Mouse (Mus musculus): ENCODE data around the gene Gng3. TPM values are rescaled to one million over a fixed set of nuclear protein-coding genes. Genes with fewer than 3 reads are reported as not detected.
A peak's percentile ranks its signal among the peaks of the same experiment; 100 is the strongest.
"Not testable (repeated sequence)": the region's sequence is repeated elsewhere in the genome, so short reads cannot be mapped to it uniquely, and the experiment has no call there.

Gene Gng3
- total and polyA plus RNA-seq, 3 experiments = 5.7 to 7.0 (median 6.8) TPM

- peak; percentile 76 for DNase-seq
These were observed 5.6 kb upstream of the Gng3 start for GRCm38 (mm10) chr19:8844371-8845129.

- DNase-seq = no peak
These were observed 4.0 kb upstream of the Gng3 start for GRCm38 (mm10) chr19:8842961-8843360.

- no peak for DNase-seq
These were observed 2.0 kb upstream of the Gng3 start for GRCm38 (mm10) chr19:8841012-8841411.

- DNase-seq = peak; percentile 90
These were observed 1.2 kb upstream of the Gng3 start for GRCm38 (mm10) chr19:8839908-8840791.

- DNase-seq = peak; percentile 56
These were observed 808 bp downstream of the Gng3 start for GRCm38 (mm10) chr19:8838041-8838730.

GRCm38 (mm10) chr19:8837251-8837791, 1.7 kb downstream of the Gng3 start, which contains the start of gene Bscl2:
Bscl2 (plus strand) TSS chr19:8837467.
- peak; percentile 90 for DNase-seq

GRCm38 (mm10) chr19:8836327-8836726, 2.7 kb downstream of the Gng3 start:
- not testable (repeated sequence) for DNase-seq

GRCm38 (mm10) chr19:8832971-8833370, 6.0 kb downstream of the Gng3 start:
- DNase-seq = no peak

- DNase-seq = no peak
These were observed 7.7 kb downstream of the Gng3 start for GRCm38 (mm10) chr19:8831262-8831661.

GRCm38 (mm10) chr19:8830664-8831063, 8.3 kb downstream of the Gng3 start:
- DNase-seq = no peak

- no peak for DNase-seq
These were observed 9.3 kb downstream of the Gng3 start, which contains the start of gene AC129217.1 for GRCm38 (mm10) chr19:8829660-8830059. AC129217.1 (plus strand) TSS chr19:8829773.

GRCm38 (mm10) chr19:8822696-8823095, 16.3 kb downstream of the Gng3 start:
- no peak for DNase-seq

- no peak for DNase-seq
These were observed 17.8 kb downstream of the Gng3 start for GRCm38 (mm10) chr19:8821146-8821545.

- DNase-seq = no peak
These were observed 18.5 kb downstream of the Gng3 start for GRCm38 (mm10) chr19:8820424-8820956.

- peak; percentile 99 for DNase-seq
These were observed 19.2 kb downstream of the Gng3 start, which contains the start of gene Hnrnpul2 for GRCm38 (mm10) chr19:8819596-8820423. Hnrnpul2 (plus strand) TSS chr19:8820010.

GRCm38 (mm10) chr19:8818801-8819595, 20.0 kb downstream of the Gng3 start, which contains the start of gene Ttc9c:
Ttc9c (minus strand) TSS chr19:8819333.
- peak; percentile 98 for DNase-seq

GRCm38 (mm10) chr19:8818301-8818798, 20.6 kb downstream of the Gng3 start:
- DNase-seq = no peak

- DNase-seq = no peak
These were observed 22.0 kb downstream of the Gng3 start for GRCm38 (mm10) chr19:8817001-8817400.

GRCm38 (mm10) chr19:8815812-8816211, 23.2 kb downstream of the Gng3 start:
- peak; percentile 59 for DNase-seq

All from adrenal gland, adult 2 months (tissue).